Mouse (Mus musculus) Patski (cell line): ENCODE data around the gene Eloa. TPM values are rescaled to one million over a fixed set of nuclear protein-coding genes. Genes with fewer than 3 reads are reported as not detected.
"Not testable (repeated sequence)": the region's sequence is repeated elsewhere in the genome, so short reads cannot be mapped to it uniquely, and the experiment has no call there.

Experiments
- ATAC-seq: fragments of 100-300 bp; one replicate; pipeline ENCODE4 v1.8.0; 2021
- CTCF ChIA-PET: fragments of 350-600 bp; sonication (Branson Sonifier 250); formaldehyde crosslinking; loops from one replicate; lab custom pipeline; 2022; ENCODE audit warnings: inconsistent platforms; lab: Charles Lee
- POLR2A ChIA-PET: fragments of 350-600 bp; sonication (Branson Sonifier 250); formaldehyde crosslinking; loops from one replicate; lab custom pipeline; 2022; ENCODE audit warnings: antibody characterized with exemption, inconsistent platforms; lab: Charles Lee
- DNase-seq: peaks from one replicate; pipeline ENCODE4 v3.0.0-alpha.2; 2011; ENCODE audit warnings: low read depth, low spot score
- H3K27me3 ChIP-seq: fragments of 371-371 bp; one replicate; pipeline ENCODE4 v1.5.1; 2021
- CTCF ChIP-seq: fragments of 100-300 bp; IDR thresholded peaks from one replicate; pipeline ENCODE4 v1.5.1; 2021
- in situ Hi-C: fragments of 300-500 bp; cut with MboI; formaldehyde crosslinking; loops from 3 replicates; pipeline ENCODE4 v1.11.1; 2018; ENCODE audit warnings: low pct_unique_long_range_greater_than_20kb, mixed read lengths
- polyA plus RNA-seq: library from polyadenylated mRNA; unstranded; gene quantifications from one replicate; pipeline ENCODE4 v1.2.3, GENCODE M21; 2021

The Eloa gene
- polyA plus RNA-seq: 22.6 TPM

DNA sequence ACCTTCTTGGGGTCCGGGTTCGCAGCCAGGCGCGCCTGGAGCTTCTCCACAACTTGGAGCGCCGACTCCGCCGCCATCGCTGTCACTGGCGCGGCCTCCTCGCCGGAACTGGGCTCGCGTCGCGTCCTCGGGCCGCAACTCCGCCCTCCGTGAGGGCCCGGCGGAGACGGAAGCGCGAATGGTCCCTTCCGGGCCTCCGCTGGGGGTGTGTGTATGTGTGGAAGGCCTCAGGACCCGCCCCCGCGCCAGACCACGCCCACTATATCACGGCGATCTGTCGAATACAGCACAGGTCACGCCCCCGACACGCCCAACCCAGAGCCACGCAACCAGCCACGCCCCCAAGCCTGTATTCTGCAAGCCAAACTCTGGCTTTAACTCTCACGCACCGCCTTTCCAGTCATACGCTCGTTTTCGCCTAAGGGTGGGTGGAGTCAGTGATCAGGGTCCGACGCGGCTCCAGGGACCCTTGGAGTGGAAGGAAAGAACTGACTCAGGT is at the start of gene Eloa:
TSS of gene Eloa (minus strand) at position 215 of the 499 bp plus-strand sequence.
- POLR2A ChIA-PET: no interaction called here
- DNase-seq: peak; percentile 83
- H3K27me3 ChIP-seq: no peaks in the 10 kb centered on the region
- CTCF ChIA-PET: no interaction called here
- peak; percentile 94 for ATAC-seq
- TF ChIP-seq CTCF: no peak
- in situ Hi-C loops: no loop called here

DNA sequence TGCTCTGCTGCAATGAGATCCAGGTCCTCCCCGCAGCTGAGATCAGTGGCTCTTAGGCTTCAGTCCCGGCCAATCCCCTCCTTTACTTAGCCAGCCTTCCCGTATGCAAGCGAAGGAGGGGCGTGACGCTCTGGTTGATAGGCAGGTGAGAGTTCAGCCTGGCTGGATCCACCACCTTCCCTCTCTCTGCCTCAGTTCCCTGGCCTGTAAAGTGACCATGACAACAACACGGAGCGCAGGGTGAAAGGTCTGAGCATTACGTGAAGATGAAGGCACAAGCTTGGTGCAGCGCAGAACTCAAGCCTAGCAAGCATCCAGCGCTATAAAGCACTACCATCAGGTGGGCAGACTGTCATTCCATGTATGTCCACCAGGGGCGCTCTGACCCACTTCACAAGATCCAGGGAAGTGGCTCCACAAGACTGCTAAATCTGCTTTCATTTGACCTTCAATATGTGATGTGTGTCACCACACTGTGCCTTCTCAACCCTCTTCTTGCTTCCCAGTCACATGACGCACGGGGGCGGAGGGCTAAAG is 49.7 kb upstream of the Eloa start:
- ATAC-seq (no peak), DNase-seq (no peak)
- H3K27me3 ChIP-seq: no peaks in the 10 kb centered on the region
- TF ChIP-seq CTCF: peak; percentile 82
- POLR2A ChIA-PET: interaction anchor here (1.5 kb wide), 1 partner anchor 74 kb away, joined by 5 read pairs; no protein-coding TSS in a partner anchor
- in situ Hi-C loops: loop anchor here (5.0 kb wide), 1 partner anchor 71 kb away; the partner anchor contains the start of gene Id3
- CTCF ChIA-PET: interaction anchor here (1.1 to 1.8 kb wide), 2 partner anchors 32 to 72 kb away, joined by 3 to 4 read pairs; partner anchors contain the start of gene Id3

DNA sequence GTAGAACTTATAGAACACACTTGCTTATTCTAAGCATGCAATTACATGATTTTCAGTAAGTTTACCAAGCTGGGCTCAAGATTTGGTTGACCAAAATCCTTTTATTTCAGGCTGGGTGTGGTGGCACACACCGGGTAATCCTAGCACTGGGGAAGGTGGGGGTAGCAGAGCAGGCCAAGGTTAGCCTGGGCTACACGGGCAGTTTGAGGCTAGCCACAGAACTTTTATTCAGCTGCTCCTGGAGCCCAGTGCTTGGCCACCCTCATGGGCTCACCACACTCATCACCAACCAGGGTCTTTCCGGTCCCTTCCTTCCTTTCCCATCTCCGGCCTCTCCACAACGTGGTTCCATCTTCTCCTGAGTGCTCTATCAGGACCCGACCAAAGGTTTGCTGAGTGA is 49.0 kb upstream of the Eloa start:
- no peak for TF ChIP-seq CTCF
- ATAC-seq (no peak), DNase-seq (no peak)
- ChIA-PET POLR2A (interaction anchor here (1.5 kb wide), 1 partner anchor 75 kb away, joined by 5 read pairs; no protein-coding TSS in a partner anchor), CTCF (interaction anchor here (1.1 to 1.8 kb wide), 3 partner anchors 32 to 77 kb away, joined by 3 to 4 read pairs (median 3); partner anchors contain the start of gene Id3)
- no peaks in the 10 kb centered on the region for H3K27me3 ChIP-seq
- in situ Hi-C loops: loop anchor here (5.0 kb wide), 1 partner anchor 72 kb away; the partner anchor contains the start of gene Id3

GRCm38 (mm10) chr4:136069954-136070353 is 48.4 kb upstream of the Eloa start:
- ChIA-PET CTCF (interaction anchor here (0.7 to 1.8 kb wide), 5 partner anchors 24 to 78 kb away, joined by 3 to 4 read pairs (median 3); partner anchors contain the start of gene Id3), POLR2A (no interaction called here)
- H3K27me3 ChIP-seq: no peaks in the 10 kb centered on the region
- ATAC-seq (no peak), DNase-seq (no peak)
- TF ChIP-seq CTCF: peak; percentile 41
- in situ Hi-C loops: loop anchor here (5.0 kb wide), 1 partner anchor 72 kb away; the partner anchor contains the start of gene Id3

- DNase-seq (no peak), ATAC-seq (no peak)
- ChIA-PET CTCF (interaction anchor here (0.7 to 1.8 kb wide), 4 partner anchors 24 to 78 kb away, joined by 3 to 4 read pairs (median 3); partner anchors contain the start of gene Id3), POLR2A (no interaction called here)
- TF ChIP-seq CTCF: no peak
- H3K27me3 ChIP-seq: no peaks in the 10 kb centered on the region
- in situ Hi-C loops: no loop called here
Observed at GRCm38 (mm10) chr4:136069313-136069712, 47.8 kb upstream of the Eloa start.

DNA sequence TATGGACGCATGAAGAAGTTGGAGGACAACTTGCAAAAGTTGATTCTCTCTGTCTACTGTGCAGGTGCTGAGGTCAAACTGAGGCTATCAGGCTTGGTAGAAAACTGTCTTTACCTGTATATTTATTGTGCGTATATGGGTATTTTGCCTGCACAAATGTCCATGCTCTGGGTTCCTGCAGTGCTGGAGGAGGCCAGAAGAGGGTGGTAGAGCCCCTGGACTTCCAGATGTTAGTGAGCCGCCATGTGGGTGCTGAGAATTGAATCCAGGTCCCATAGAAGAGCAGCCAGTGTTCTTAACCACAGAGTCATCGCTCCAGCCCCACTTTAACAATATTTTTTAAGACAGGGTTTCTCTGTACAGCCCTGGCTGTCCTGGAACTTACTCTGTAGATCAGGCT is 41.6 kb upstream of the Eloa start:
- CTCF ChIA-PET: interaction anchor here (1.1 to 1.3 kb wide), 2 partner anchors 9 to 16 kb away, joined by 3 to 6 read pairs; no protein-coding TSS in a partner anchor
- POLR2A ChIA-PET: no interaction called here
- TF ChIP-seq CTCF: peak; percentile 25
- ATAC-seq (no peak), DNase-seq (no peak)
- no peaks in the 10 kb centered on the region for H3K27me3 ChIP-seq
- in situ Hi-C loops: no loop called here

DNA sequence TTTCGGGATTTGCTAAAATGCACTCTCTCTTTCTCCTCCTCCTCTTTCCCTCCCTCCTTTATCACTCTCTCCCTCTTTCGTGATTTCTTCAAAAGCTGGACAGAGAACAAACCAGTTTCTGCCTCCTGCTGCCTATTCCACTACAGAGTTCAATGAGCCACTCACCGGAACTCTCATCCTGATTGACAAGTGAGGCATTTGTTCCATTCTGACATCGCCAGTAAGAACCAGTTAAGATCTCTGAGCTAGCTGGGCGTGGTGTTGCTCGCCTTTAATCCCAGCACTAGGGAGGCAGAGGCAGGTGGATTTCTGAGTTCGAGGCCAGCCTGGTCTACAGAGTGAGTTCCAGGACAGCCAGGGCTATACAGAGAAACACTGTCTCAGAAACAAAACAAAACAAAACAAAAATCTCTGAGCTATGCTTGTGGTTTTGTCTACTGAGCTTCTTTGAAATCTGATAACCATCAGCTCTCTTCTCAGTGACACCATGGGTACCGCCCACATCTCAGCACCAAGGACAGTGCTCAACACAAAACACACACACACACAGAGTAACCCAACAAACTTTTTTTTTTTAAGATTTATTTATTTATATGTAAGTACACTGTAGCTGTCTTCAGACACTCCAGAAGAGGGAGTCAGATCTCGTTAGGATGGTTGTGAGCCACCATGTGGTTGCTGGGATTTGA is 38.4 kb upstream of the Eloa start:
- POLR2A ChIA-PET, ATAC-seq, in situ Hi-C loops, DNase-seq, CTCF ChIA-PET, H3K27me3 ChIP-seq: not testable (repeated sequence)

DNA sequence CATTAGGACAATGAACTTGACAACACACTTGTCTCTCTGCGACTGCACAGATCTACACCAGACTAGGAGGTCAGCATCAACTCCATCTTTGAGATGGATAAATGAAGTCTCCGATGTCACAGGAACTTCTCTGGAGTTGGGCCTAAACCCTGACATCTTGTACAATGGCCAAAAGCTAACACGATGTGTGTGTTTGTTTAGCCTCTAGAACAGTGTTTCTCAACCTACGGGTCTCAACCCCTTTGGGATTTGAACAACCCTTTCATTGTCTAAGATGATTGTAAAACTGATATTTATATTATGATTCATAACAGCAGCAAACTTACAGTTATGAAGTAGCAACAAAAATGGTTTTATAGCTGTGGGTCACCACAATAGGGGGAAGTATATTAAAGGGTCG is 36.4 kb upstream of the Eloa start:
- ATAC-seq: no peak
- ChIA-PET CTCF (no interaction called here), POLR2A (no interaction called here)
- H3K27me3 ChIP-seq: no peaks in the 10 kb centered on the region
- in situ Hi-C loops: no loop called here
- no peak for DNase-seq
- no peak for TF ChIP-seq CTCF

DNA sequence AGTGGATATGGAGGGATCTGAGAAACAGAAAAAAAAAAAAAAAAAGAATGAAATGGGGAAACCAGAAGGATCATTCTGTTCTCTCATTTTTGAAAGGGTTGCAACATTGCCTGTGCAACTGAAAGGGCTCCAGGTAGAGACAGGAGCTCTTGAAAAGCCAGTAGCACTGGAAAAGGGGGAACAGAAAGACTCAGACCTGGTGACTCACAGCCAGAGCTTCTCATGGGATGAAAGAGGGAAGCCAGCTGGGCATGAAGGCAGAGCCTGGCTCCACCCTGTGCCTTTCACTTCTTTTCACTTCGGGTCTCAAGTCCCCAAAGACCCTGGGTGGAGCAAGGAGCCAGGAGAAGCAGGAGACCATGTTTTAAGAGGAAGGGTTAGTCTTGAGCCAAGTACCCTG is 34.5 kb upstream of the Eloa start:
- TF ChIP-seq CTCF: no peak
- ChIA-PET POLR2A (interaction anchor here (1.5 kb wide), 1 partner anchor 89 kb away, joined by 3 read pairs; no protein-coding TSS in a partner anchor), CTCF (interaction anchor here (1.2 kb wide), 1 partner anchor 92 kb away, joined by 4 read pairs; no protein-coding TSS in a partner anchor)
- no peaks in the 10 kb centered on the region for H3K27me3 ChIP-seq
- no peak for DNase-seq
- in situ Hi-C loops: no loop called here
- ATAC-seq: no peak

DNA sequence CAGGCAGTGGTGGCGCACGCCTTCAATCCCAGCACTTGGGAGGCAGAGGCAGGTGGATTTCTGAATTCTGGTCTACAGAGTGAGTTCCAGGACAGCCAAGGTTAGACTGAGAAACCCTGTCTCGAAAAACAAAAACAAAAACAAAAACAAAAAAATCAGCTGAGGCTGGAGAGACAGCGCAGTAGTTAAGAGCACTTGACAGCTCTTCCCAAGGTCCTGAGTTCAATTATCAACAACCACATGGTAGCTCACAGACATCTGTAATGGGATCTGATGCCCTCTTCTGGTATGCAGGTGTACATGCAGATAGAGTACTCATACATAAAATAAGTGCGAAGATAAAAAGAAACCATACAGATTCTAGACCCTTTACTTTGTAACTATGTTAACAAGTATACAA is 32.3 kb upstream of the Eloa start:
- ChIA-PET CTCF (interaction anchor here (0.9 to 1.4 kb wide), 6 partner anchors 9 to 105 kb away, joined by 3 to 6 read pairs (median 4); no protein-coding TSS in a partner anchor), POLR2A (interaction anchor here (0.6 kb wide), 1 partner anchor 90 kb away, joined by 3 read pairs; the partner anchor contains the start of gene Gale)
- TF ChIP-seq CTCF: peak; percentile 32
- no peak for DNase-seq
- no peak for ATAC-seq
- in situ Hi-C loops: loop anchor here (5.0 kb wide), 1 partner anchor 92 kb away; the partner anchor contains the start of gene Gale
- no peaks in the 10 kb centered on the region for H3K27me3 ChIP-seq
